Mouse (Mus musculus) CD4-positive, CD25-positive, alpha-beta regulatory T cell, adult 2 months (primary cell): ENCODE data around the gene Gng2.
"Not testable (repeated sequence)": the region's sequence is repeated elsewhere in the genome, so short reads cannot be mapped to it uniquely, and the experiment has no call there.

ENCODE experiments used
- DNase-seq: peaks from one replicate; pipeline ENCODE4 v3.0.0-alpha.2; 2012; ENCODE audit warnings: low read depth, low spot score

The Gng2 gene

GRCm38 (mm10) chr14:19938545-19938944 is 38.9 kb downstream of the Gng2 start:
- no peak for DNase-seq

- DNase-seq: no peak
Measured at GRCm38 (mm10) chr14:19935084-19935483, 42.3 kb downstream of the Gng2 start.

GRCm38 (mm10) chr14:19933314-19933713 is 44.1 kb downstream of the Gng2 start:
- no peak for DNase-seq

DNA sequence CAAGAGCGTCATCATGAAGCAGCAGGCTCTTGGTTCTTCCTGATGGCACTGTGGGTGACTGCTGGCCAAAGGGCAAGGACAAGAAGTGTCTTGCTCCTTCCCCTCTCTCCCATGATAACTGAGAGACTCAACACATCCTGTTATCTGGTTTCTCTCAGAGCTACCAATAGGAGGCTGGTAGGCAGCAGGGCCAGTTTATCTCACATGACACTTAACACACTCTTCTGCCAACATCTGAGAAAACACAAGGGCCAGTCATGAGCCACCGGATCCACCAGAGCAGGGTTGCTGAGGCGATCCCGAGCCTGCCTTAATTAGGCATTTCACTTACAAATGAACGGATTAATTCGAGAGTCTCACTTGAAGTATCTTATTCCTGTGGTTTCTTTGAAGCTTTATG is 49.5 kb downstream of the Gng2 start:
- no peak for DNase-seq

DNA sequence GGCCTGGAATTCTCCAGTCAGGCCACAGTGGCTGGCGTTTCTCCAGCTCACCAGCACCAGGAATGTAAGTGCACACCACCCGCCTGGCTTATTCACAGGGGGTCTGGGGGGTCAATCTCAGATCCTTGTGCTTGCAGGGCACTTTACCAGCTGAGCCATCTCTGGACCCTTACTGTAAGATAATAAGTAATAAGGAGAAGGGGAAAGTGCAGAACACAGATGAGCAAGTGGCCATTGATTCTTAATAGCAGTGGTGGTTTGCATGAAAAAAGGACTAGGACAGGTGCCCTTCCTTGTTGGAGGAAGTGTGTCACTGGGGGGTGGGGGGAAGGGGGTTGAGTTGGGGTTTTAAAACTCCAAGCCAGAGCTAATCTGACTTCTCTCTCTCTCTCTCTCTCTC is 50.3 kb downstream of the Gng2 start:
- no peak for DNase-seq

DNA sequence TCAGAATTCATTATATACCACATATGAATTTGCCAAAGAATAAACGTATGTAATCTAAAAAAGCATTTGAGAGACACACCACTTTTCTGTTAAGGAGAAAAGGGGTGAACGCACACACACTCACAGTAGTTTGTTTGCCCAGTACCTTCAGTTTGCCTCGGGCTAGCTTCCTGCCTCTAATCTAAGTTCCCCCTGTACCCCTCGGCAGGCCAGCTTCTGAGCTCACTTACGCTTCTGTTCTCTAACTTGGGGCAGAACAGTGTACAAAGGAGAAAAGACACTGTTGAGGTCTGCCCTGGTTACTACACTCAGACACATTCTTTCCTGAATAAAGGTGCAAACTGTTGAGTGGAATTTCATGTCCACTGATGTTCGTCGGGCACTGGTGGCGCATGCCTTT is 51.1 kb downstream of the Gng2 start:
- DNase-seq: no peak

GRCm38 (mm10) chr14:19925157-19925556 is 52.3 kb downstream of the Gng2 start:
- DNase-seq: no peak

DNA sequence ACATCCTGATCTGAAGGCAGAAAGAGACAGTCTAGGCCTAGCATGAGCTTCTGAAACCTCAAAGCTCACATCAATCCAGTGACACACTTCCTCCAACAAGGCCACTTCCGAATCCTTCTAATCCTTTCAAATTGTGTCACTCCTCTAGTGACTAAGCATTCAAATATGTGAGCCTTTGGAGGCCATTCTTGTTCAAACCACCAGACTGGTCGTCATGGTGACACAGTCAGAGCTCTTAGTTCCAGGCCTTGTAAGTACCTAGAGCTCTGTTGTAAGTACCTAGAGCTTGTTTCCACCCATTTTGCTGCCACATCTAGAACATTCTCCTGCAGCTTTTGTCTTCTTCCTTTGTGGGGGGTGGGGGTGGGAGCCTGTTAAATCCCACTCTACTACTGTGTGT is 53.3 kb downstream of the Gng2 start:
- DNase-seq: no peak

GRCm38 (mm10) chr14:19920254-19920691 is 57.2 kb downstream of the Gng2 start:
- DNase-seq: no peak

DNA sequence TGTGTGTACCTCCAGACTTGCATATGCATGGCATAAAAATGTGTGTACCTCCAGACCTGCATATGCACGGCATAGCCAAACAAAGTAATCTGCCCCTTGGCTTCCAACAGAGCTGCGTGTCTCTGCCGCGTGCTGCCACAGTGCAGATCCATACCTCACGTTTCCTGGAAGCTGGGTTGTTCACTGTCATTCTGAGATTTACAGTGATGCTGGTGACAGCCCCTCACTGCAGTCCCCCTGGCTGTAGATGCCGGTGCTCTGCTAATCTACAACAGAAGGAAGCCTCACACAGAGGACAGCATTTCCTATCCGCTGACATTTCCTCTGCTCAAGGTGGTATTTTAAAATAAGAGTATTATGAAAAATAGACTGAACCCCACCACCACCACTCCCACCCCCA is 57.6 kb downstream of the Gng2 start:
- DNase-seq: no peak

DNA sequence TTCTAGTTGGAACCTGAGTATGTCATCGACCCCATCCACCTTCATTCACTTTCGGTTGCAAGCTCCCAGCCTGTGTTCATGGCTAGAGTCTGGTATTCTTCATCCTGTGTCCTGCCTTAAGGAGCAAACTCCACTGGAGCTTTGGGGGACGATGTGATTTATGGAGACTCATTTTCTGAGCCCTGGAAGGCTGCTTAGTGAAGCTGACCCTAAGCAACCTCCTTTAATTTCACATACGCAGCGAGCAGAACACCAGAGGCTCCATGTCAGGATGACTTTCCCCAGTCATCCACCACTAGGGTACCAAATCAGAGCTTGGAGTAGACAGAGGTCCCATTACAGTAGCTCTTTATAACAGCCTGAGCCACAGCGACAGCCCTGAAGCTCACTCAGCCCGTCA is 59.9 kb downstream of the Gng2 start:
- DNase-seq: no peak

DNA sequence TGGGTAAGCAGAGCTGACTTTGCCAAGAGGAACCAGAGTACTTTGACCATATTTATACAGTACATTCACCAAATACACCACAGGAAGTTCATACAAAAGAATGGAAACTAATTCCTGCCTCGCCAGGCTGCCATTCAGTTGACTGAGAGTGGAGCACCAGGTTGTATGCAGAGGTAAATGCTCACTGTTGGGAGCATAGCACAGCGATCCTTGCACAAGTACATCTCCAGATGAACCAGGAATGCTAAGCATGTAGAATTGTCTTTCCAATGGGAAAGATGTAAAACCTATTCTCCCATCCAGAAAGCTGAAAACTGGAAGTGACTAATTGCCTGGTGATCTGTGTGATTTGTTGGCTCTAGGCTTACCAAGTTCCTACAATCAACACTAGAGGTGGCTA is 61.1 kb downstream of the Gng2 start:
- no peak for DNase-seq

DNA sequence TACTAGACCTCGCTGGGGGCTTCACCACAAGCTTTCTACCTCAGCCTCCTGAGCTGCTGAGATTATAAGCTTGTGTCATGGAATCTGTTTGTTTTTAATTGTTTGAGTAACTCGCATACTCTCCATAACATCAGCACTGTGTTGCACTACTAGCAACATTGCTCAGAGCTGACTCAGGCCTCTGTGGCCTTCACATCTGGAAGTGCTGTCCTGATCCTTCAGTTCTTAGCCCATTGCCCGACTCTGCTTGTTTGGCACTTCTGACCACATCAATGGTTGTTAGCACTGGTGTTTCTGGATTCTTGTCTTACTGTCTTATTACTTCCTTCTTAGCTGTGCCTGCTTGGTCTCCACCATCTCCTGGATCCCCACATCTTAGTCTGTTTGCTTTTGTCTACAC is 64.5 kb downstream of the Gng2 start:
- no peak for DNase-seq

GRCm38 (mm10) chr14:19905615-19906014 is 71.8 kb downstream of the Gng2 start:
- no peak for DNase-seq

DNA sequence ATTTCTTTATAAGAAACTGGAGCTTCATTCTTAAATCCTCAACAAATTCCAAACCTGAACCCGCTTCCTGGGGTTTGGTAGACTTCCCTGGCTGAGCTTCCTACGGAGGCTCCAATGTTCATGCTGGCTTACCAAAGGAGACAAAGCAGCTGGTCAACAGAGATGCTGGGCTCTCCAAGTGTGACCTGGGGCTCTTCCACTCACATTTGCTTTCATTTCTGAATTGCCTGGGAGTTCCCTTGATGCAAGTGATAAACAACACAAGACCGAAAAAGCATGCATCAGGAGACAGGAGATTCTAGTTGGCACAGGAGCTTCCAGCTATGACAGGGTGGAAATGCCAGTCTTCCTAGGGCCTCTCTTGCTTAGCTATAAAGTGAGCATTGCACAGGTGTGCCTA is 72.6 kb downstream of the Gng2 start:
- no peak for DNase-seq

DNA sequence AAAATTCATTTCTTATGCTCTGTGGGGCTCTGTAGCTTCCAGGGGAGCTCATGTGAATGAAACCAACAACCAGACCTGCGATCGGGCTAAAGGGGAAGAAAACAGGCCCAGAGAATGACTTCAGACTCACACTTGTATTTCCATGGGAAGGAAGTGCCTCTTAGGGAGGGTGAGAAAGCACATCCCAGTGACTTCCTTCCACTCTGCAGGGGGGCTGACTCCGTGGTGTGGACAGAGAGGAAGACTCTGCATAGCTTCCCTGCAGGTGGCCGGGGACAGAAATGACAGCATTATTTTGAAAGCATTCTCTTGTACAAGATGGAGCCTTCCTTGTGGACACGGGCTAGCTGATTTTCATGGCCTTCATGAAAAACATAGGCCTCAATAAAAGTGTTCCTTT is 73.4 kb downstream of the Gng2 start:
- DNase-seq: no peak

DNA sequence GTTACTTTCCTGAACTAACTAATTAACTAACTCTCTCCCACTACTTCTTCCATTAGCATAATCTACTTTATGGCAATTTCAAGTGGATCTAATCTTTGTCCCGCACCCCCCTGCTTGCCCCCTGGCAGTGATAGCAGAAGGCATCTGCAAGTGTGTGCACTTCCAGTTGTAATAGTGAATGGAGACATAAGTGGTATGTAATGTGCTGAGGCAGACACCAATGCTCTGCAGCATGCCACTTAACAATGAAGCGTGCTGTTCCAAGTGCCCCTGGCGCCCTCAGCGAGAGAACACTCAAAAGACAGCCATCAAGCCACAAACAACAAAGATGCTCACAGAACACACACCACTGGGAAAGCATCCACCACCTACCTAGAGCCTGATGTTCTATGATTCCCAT is 76.9 kb downstream of the Gng2 start:
- DNase-seq: no peak

DNA sequence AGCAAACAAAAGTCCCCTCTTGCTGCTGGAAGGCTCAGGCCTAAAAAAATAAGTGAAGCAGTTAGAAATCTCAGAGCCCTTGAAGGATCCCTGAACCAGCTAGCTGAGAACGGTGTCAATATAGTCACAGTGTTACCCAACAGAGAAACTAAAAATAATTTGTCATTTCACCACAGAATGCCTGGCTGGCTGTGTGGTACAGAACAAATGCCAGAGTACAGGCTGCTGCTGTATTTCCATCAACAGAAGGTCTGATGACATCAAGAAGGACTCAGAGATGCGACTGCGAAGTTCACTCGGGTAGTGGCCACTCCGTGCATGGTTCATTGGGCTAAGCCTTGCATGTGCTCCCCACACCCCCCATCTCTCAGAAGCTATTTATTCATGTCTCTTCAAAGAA is 89.9 kb downstream of the Gng2 start:
- DNase-seq: no peak

DNA sequence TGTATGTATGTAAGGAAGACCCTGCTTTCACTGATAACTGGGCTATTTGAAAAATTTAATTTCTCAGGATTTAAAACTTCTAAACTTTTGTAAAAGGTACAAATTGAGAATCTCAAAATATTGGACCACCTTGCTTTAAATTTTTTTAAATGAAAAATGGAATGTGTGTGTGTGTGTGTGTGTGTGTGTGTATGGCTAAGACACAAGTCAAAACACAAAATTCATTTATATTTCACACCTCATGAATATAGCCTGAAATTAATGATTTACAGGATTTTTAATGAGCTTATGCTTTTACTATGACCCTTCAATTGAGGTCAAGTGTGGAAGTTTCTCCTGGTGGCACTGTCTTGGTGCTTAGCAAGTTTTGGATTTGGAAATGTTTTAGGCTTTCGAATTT is 93.0 kb downstream of the Gng2 start:
- DNase-seq: not testable (repeated sequence)

- DNase-seq: no peak
Measured at GRCm38 (mm10) chr14:19874201-19874807, 103.1 kb downstream of the Gng2 start.

- DNase-seq: no peak
Measured at GRCm38 (mm10) chr14:19867286-19867935, 110.0 kb downstream of the Gng2 start.

- DNase-seq: not testable (repeated sequence)
Measured at GRCm38 (mm10) chr14:19865121-19865520, 112.3 kb downstream of the Gng2 start.

- no peak for DNase-seq
Measured at GRCm38 (mm10) chr14:19861311-19862080, 115.9 kb downstream of the Gng2 start.
